Mouse (Mus musculus): ENCODE measurements at regions not wholly inside any gene's neighbourhood (a gene's known extent, or its start where the extent isn't known, plus 50 kb on each side); places are given as distances from the start of the nearest gene placed in this dataset.
"Not testable (repeated sequence)": the region's sequence is repeated elsewhere in the genome, so short reads cannot be mapped to it uniquely, and the experiment has no call there.

- peak; percentile 61 for ATAC-seq (replicated peaks; ENCODE audit: insufficient number of reproducible peaks, low FRiP score, low TSS enrichment, poor library complexity, severe bottlenecking)
These were observed 152.3 kb downstream of the Mterf1b start for GRCm38 (mm10) chr5:4344458-4344857.

- peak; percentile 43; the same call in 1 of the 2 replicates for ATAC-seq (replicated peaks; ENCODE audit: insufficient number of reproducible peaks, low FRiP score, low TSS enrichment, poor library complexity, severe bottlenecking)
These were observed 156.2 kb downstream of the Mterf1b start for GRCm38 (mm10) chr5:4348334-4348733.

GRCm38 (mm10) chr5:4349943-4350342 lies 157.8 kb downstream of the Mterf1b start:
- ATAC-seq (replicated peaks; ENCODE audit: insufficient number of reproducible peaks, low FRiP score, low TSS enrichment, poor library complexity, severe bottlenecking), result no peak

- no peak for ATAC-seq (replicated peaks; ENCODE audit: insufficient number of reproducible peaks, low FRiP score, low TSS enrichment, poor library complexity, severe bottlenecking)
These were observed 163.6 kb downstream of the Mterf1b start for GRCm38 (mm10) chr5:4355609-4356224.

- ATAC-seq (replicated peaks; ENCODE audit: insufficient number of reproducible peaks, low FRiP score, low TSS enrichment, poor library complexity, severe bottlenecking), result not testable (repeated sequence)
These were observed 164.5 kb downstream of the Mterf1b start for GRCm38 (mm10) chr5:4356555-4357273.

GRCm38 (mm10) chr5:4361547-4361946 lies 169.4 kb downstream of the Mterf1b start:
- not testable (repeated sequence) for ATAC-seq (replicated peaks; ENCODE audit: insufficient number of reproducible peaks, low FRiP score, low TSS enrichment, poor library complexity, severe bottlenecking)

- not testable (repeated sequence) for ATAC-seq (replicated peaks; ENCODE audit: insufficient number of reproducible peaks, low FRiP score, low TSS enrichment, poor library complexity, severe bottlenecking)
These were observed 192.6 kb downstream of the Mterf1b start for GRCm38 (mm10) chr5:4384719-4385118.

- ATAC-seq (replicated peaks; ENCODE audit: insufficient number of reproducible peaks, low FRiP score, low TSS enrichment, poor library complexity, severe bottlenecking), result no peak
These were observed 198.9 kb downstream of the Mterf1b start for GRCm38 (mm10) chr5:4391083-4391482.

- ATAC-seq (replicated peaks; ENCODE audit: insufficient number of reproducible peaks, low FRiP score, low TSS enrichment, poor library complexity, severe bottlenecking), result not testable (repeated sequence)
These were observed 202.3 kb downstream of the Mterf1b start for GRCm38 (mm10) chr5:4394353-4395052.

- no peak for ATAC-seq (replicated peaks; ENCODE audit: insufficient number of reproducible peaks, low FRiP score, low TSS enrichment, poor library complexity, severe bottlenecking)
These were observed 205.9 kb downstream of the Mterf1b start for GRCm38 (mm10) chr5:4398087-4398486.

- no peak for ATAC-seq (replicated peaks; ENCODE audit: insufficient number of reproducible peaks, low FRiP score, low TSS enrichment, poor library complexity, severe bottlenecking)
These were observed 225.6 kb downstream of the Mterf1b start for GRCm38 (mm10) chr5:4417761-4418160.
